Mouse (Mus musculus) liver, postnatal 0 days (tissue): ENCODE data around the gene Cldn12. TPM values are rescaled to one million over a fixed set of nuclear protein-coding genes. Genes with fewer than 3 reads are reported as not detected.

Experiments
- ATAC-seq: fragments of 200-750 bp; cut with Nextera tagmentation; 2 replicates; pipeline ENCODE4 v1.8.0; 2017; ENCODE audit warnings: mild to moderate bottlenecking, moderate library complexity
- DNase-seq: peaks from one replicate; pipeline ENCODE4 v3.0.0-alpha.2; 2016
- H3K27ac ChIP-seq: fragments of 300-500 bp; sonication (generic); 2 replicates; pipeline ENCODE4 v1.5.1; 2014; ENCODE audit warnings: antibody characterized with exemption, moderate library complexity, mild to moderate bottlenecking, low read depth
- H3K27me3 ChIP-seq: fragments of 300-500 bp; sonication (generic); 2 replicates; pipeline ENCODE4 v1.6.1; 2014; ENCODE audit warnings: low read length, control low read depth, mixed read lengths; ENCODE audit not compliant: insufficient read depth
- H3K36me3 ChIP-seq: fragments of 300-500 bp; sonication (generic); replicated peaks from 2 replicates; pipeline ENCODE4 v1.6.1; 2014; ENCODE audit warnings: mild to moderate bottlenecking, control low read depth, low read length, moderate library complexity, mixed read lengths; ENCODE audit not compliant: insufficient read depth
- H3K4me1 ChIP-seq: fragments of 300-500 bp; sonication (generic); 2 replicates; pipeline ENCODE4 v1.6.1; 2014; ENCODE audit warnings: antibody characterized with exemption, mild to moderate bottlenecking, control low read depth; ENCODE audit not compliant: insufficient read depth
- H3K4me2 ChIP-seq: fragments of 300-500 bp; sonication (generic); 2 replicates; pipeline ENCODE4 v1.6.1; 2014; ENCODE audit warnings: low read depth, mild to moderate bottlenecking, low read length, moderate library complexity, mixed read lengths
- H3K4me3 ChIP-seq: fragments of 300-500 bp; sonication (generic); 2 replicates; pipeline ENCODE4 v1.5.1; 2014; ENCODE audit warnings: low read depth, low read length
- H3K9ac ChIP-seq: fragments of 300-500 bp; sonication (generic); replicated peaks from 2 replicates; pipeline ENCODE4 v1.6.1; 2014; ENCODE audit warnings: mild to moderate bottlenecking, moderate library complexity
- H3K9me3 ChIP-seq: fragments of 300-500 bp; sonication (generic); 2 replicates; pipeline ENCODE4 v1.6.1; 2016; ENCODE audit warnings: mild to moderate bottlenecking, control low read depth, low read length, mixed read lengths
- CTCF ChIP-seq: sonication (generic); IDR thresholded peaks from 2 replicates; pipeline ENCODE4 v1.5.1; 2016; ENCODE audit warnings: antibody characterized with exemption, low read depth
- EP300 ChIP-seq: IDR thresholded peaks from 2 replicates; pipeline ENCODE4 v1.6.1; 2016; ENCODE audit warnings: antibody characterized with exemption, low read depth, mild to moderate bottlenecking
- WGBS: fragments of 180-500 bp; shearing (Covaris S2); extraction: QIAGEN DNeasy Blood & Tissue Kit; methylation state at CpG from one replicate; pipeline ENCODE4 v1.1.7; 2014; ENCODE audit not compliant: insufficient replicate concordance; 5-methylcytosine and 5-hydroxymethylcytosine counted together
- polyA plus RNA-seq: library from polyadenylated mRNA; unstranded; fragments of >200 nt; fragmentation: Nextera tagmentation; extraction: Ambion mirVana; gene quantifications from 2 replicates; pipeline ENCODE4 v1.2.1, GENCODE M21; 2015

The Cldn12 gene
- polyA plus RNA-seq, 1 experiment from 2014 or later = 25.1 TPM

- WGBS = 56% methylated on average over 2 of the region's 2 CpGs
- Histone ChIP-seq H3K9me3 (no peaks in the 10 kb centered on the region), H3K27me3 (no peaks in the 10 kb centered on the region), H3K4me1 (no peaks in the 10 kb centered on the region), H3K36me3 (no peaks in the 10 kb centered on the region), H3K27ac (no peak overlapping the region), H3K9ac (no peak overlapping the region), H3K4me2 (no peak overlapping the region), H3K4me3 (no peak overlapping the region)
- no peak for TF ChIP-seq CTCF
- ATAC-seq (no peak), DNase-seq (no peak)
Observed at GRCm38 (mm10) chr5:5501583-5501982, 13.2 kb downstream of the Cldn12 start.

GRCm38 (mm10) chr5:5496393-5496792, 18.4 kb downstream of the Cldn12 start:
- no peaks in the 10 kb centered on the region for H3K36me3 ChIP-seq
- no peak for DNase-seq
- H3K4me3 ChIP-seq = no peak overlapping the region
- no peaks in the 10 kb centered on the region for H3K9me3 ChIP-seq
- no peak for ATAC-seq
- no peak overlapping the region for H3K4me2 ChIP-seq
- 54% methylated on average over 3 of the region's 3 CpGs for WGBS
- H3K27me3 ChIP-seq = no peaks in the 10 kb centered on the region
- H3K27ac ChIP-seq = no peak overlapping the region
- H3K4me1 ChIP-seq = no peaks in the 10 kb centered on the region
- TF ChIP-seq EP300 (no peak), CTCF (no peak)
- H3K9ac ChIP-seq = no peak overlapping the region

- ATAC-seq (peak; percentile 66; the same call in 1 of the 2 replicates), DNase-seq (no peak)
- H3K9ac ChIP-seq = no peak overlapping the region
- H3K36me3 ChIP-seq = no peaks in the 10 kb centered on the region
- WGBS = 56% methylated on average over 4 of the region's 4 CpGs
- no peaks in the 10 kb centered on the region for H3K9me3 ChIP-seq
- no peak overlapping the region for H3K27ac ChIP-seq
- no peaks in the 10 kb centered on the region for H3K27me3 ChIP-seq
- no peaks in the 10 kb centered on the region for H3K4me1 ChIP-seq
- peak overlapping the region; percentile 50 for H3K4me2 ChIP-seq
- TF ChIP-seq CTCF (no peak), EP300 (no peak)
- no peak overlapping the region for H3K4me3 ChIP-seq
Observed at GRCm38 (mm10) chr5:5495042-5495441, 19.7 kb downstream of the Cldn12 start.

GRCm38 (mm10) chr5:5494269-5495005, 20.3 kb downstream of the Cldn12 start:
- no peak; the same call in 1 of the 2 replicates for ATAC-seq
- no peak for DNase-seq
- Histone ChIP-seq H3K36me3 (no peaks in the 10 kb centered on the region), H3K4me1 (no peaks in the 10 kb centered on the region), H3K4me2 (peak overlapping the region; percentile 50), H3K27ac (no peak overlapping the region), H3K27me3 (no peaks in the 10 kb centered on the region), H3K9ac (no peak overlapping the region), H3K4me3 (no peak overlapping the region), H3K9me3 (no peaks in the 10 kb centered on the region)
- TF ChIP-seq EP300 = no peak
- peak; percentile 75 for TF ChIP-seq CTCF
- 38% methylated on average over 16 of the region's 16 CpGs for WGBS

GRCm38 (mm10) chr5:5492163-5492562, 22.6 kb downstream of the Cldn12 start:
- Histone ChIP-seq H3K27ac (no peak overlapping the region), H3K9me3 (no peaks in the 10 kb centered on the region), H3K9ac (no peak overlapping the region), H3K27me3 (no peaks in the 10 kb centered on the region), H3K4me1 (no peaks in the 10 kb centered on the region), H3K4me2 (no peak overlapping the region), H3K36me3 (no peaks in the 10 kb centered on the region), H3K4me3 (no peak overlapping the region)
- WGBS = 78% methylated on average over 4 of the region's 4 CpGs
- TF ChIP-seq CTCF (0 out of 2 replicates have a peak, but pooled peaks have one; percentile 6), EP300 (no peak)
- no peak for ATAC-seq
- DNase-seq = no peak

- ATAC-seq (no peak), DNase-seq (no peak)
- Histone ChIP-seq H3K9ac (no peak overlapping the region), H3K27me3 (no peaks in the 10 kb centered on the region), H3K9me3 (no peaks in the 10 kb centered on the region), H3K4me2 (no peak overlapping the region), H3K4me3 (no peak overlapping the region), H3K36me3 (no peaks in the 10 kb centered on the region), H3K27ac (no peak overlapping the region), H3K4me1 (no peaks in the 10 kb centered on the region)
- WGBS = 55% methylated on average over 3 of the region's 3 CpGs
- TF ChIP-seq EP300 = no peak
Observed at GRCm38 (mm10) chr5:5486071-5486470, 28.7 kb downstream of the Cldn12 start.
